Mouse (Mus musculus): ENCODE data around the gene Aup1. TPM values are rescaled to one million over a fixed set of nuclear protein-coding genes. Genes with fewer than 3 reads are reported as not detected.
A peak's percentile ranks its signal among the peaks of the same experiment; 100 is the strongest.

Aup1 gene
- polyA plus RNA-seq, 1 experiment from 2014 or later = 194 TPM

GRCm38 (mm10) chr6:83019044-83019443 lies 35.3 kb upstream of the Aup1 start:
- H3K9ac ChIP-seq (ENCODE audit: low read depth, low read length) = no peak overlapping the region
- no peak overlapping the region for H3K4me3 ChIP-seq (replicated peaks; ENCODE audit: low read depth, low read length)
- H3K27me3 ChIP-seq (ENCODE audit: insufficient read depth, low read length) = no peaks in the 10 kb centered on the region
- no peak overlapping the region for H3K27ac ChIP-seq
- no peak overlapping the region for H3K4me2 ChIP-seq (ENCODE audit: low read length)
- ATAC-seq (replicated peaks; ENCODE audit: low FRiP score, low read depth) (no peak), DNase-seq (ENCODE audit: low spot score) (no peak)
- WGBS = 70% methylated on average over 3 of the region's 3 CpGs
- H3K4me1 ChIP-seq (replicated peaks; ENCODE audit: insufficient read depth, low read length) = no peaks in the 10 kb centered on the region
- no peaks in the 10 kb centered on the region for H3K36me3 ChIP-seq (ENCODE audit: insufficient read depth, low read length)
- TF ChIP-seq CTCF (IDR thresholded peaks at IDR 0.05; ENCODE audit: low read depth) = no peak
- H3K9me3 ChIP-seq (replicated peaks; ENCODE audit: low read length) = no peaks in the 10 kb centered on the region

- TF ChIP-seq CTCF (IDR thresholded peaks at IDR 0.05; ENCODE audit: low read depth) = no peak
- H3K4me2 ChIP-seq (ENCODE audit: low read length) = no peak overlapping the region
These were observed 34.2 kb upstream of the Aup1 start for GRCm38 (mm10) chr6:83020121-83020520.

DNA sequence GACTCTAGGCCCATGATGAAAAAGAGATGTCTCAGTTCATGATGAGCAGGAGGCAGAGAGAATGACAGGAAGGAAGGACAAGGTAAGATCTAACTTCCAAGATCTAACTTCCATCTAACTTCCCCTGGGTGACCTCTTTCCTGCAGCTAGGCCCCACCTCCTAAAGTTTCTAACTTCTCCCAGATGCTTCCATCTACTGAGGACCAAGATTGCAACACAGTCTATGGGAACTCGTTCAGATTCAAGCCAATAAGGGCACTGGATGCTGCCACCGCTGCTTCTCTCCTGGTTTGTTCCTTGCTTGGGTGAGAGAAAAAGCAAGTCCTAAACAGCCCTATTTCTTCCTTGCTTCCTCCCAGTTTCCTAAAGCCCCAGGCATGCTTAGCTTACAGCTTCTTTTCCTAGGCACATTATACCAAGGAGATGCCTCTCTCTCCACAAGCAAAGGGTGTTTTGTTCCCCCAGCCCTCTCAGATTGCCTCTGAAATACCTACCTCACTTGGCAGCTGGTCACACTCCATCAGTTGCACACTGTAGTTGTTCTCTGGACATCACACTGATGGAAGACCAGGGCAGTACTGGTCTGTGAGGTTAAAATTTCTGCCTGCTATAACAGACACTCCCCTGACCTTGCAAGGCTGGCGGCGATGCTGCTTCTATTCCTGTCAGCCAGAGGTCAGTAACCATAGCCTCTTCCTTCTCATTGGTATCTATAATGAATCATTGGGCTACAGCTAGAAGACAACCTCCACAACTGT lies 33.3 kb upstream of the Aup1 start:
- no peaks in the 10 kb centered on the region for H3K27me3 ChIP-seq (ENCODE audit: insufficient read depth, low read length)
- ATAC-seq (replicated peaks; ENCODE audit: low FRiP score, low read depth) = peak; percentile 43; the same call in 1 of the 2 replicates
- WGBS = 43% methylated on average over 4 of the region's 4 CpGs
- no peak overlapping the region for H3K4me3 ChIP-seq (replicated peaks; ENCODE audit: low read depth, low read length)
- H3K9me3 ChIP-seq (replicated peaks; ENCODE audit: low read length) = no peaks in the 10 kb centered on the region
- H3K4me1 ChIP-seq (replicated peaks; ENCODE audit: insufficient read depth, low read length) = no peaks in the 10 kb centered on the region
- no peak overlapping the region for H3K27ac ChIP-seq
- no peaks in the 10 kb centered on the region for H3K36me3 ChIP-seq (ENCODE audit: insufficient read depth, low read length)
- no peak for DNase-seq (ENCODE audit: low spot score)
- H3K4me2 ChIP-seq (ENCODE audit: low read length) = no peak overlapping the region
- no peak overlapping the region for H3K9ac ChIP-seq (ENCODE audit: low read depth, low read length)
- no peak for TF ChIP-seq CTCF (IDR thresholded peaks at IDR 0.05; ENCODE audit: low read depth)

More at GRCm38 (mm10) chr6:83020121-83020520, 34.2 kb upstream of the Aup1 start:
- H3K4me1 ChIP-seq (replicated peaks; ENCODE audit: insufficient read depth, low read length) = no peaks in the 10 kb centered on the region
- no peaks in the 10 kb centered on the region for H3K36me3 ChIP-seq (ENCODE audit: insufficient read depth, low read length)
- DNase-seq (ENCODE audit: low spot score) (no peak), ATAC-seq (replicated peaks; ENCODE audit: low FRiP score, low read depth) (no peak)
- 86% methylated on average over 6 of the region's 6 CpGs for WGBS
- no peak overlapping the region for H3K9ac ChIP-seq (ENCODE audit: low read depth, low read length)
- H3K9me3 ChIP-seq (replicated peaks; ENCODE audit: low read length) = no peaks in the 10 kb centered on the region
- no peak overlapping the region for H3K27ac ChIP-seq
- no peak overlapping the region for H3K4me3 ChIP-seq (replicated peaks; ENCODE audit: low read depth, low read length)
- H3K27me3 ChIP-seq (ENCODE audit: insufficient read depth, low read length) = no peaks in the 10 kb centered on the region

GRCm38 (mm10) chr6:83023008-83023407 lies 31.3 kb upstream of the Aup1 start:
- H3K4me3 ChIP-seq (replicated peaks; ENCODE audit: low read depth, low read length) = no peak overlapping the region
- no peak overlapping the region for H3K27ac ChIP-seq
- no peaks in the 10 kb centered on the region for H3K36me3 ChIP-seq (ENCODE audit: insufficient read depth, low read length)
- ATAC-seq (replicated peaks; ENCODE audit: low FRiP score, low read depth) (no peak), DNase-seq (ENCODE audit: low spot score) (no peak)
- H3K9me3 ChIP-seq (replicated peaks; ENCODE audit: low read length) = no peaks in the 10 kb centered on the region
- no peak overlapping the region for H3K4me2 ChIP-seq (ENCODE audit: low read length)
- H3K9ac ChIP-seq (ENCODE audit: low read depth, low read length) = no peak overlapping the region
- H3K4me1 ChIP-seq (replicated peaks; ENCODE audit: insufficient read depth, low read length) = no peaks in the 10 kb centered on the region
- WGBS = 86% methylated on average over 9 of the region's 9 CpGs
- TF ChIP-seq CTCF (IDR thresholded peaks at IDR 0.05; ENCODE audit: low read depth) = no peak
- no peaks in the 10 kb centered on the region for H3K27me3 ChIP-seq (ENCODE audit: insufficient read depth, low read length)

GRCm38 (mm10) chr6:83023786-83024185 lies 30.5 kb upstream of the Aup1 start:
- WGBS = 94% methylated on average over 2 of the region's 2 CpGs
- DNase-seq (ENCODE audit: low spot score) = no peak
- Histone ChIP-seq H3K4me2 (ENCODE audit: low read length) (no peak overlapping the region), H3K4me3 (replicated peaks; ENCODE audit: low read depth, low read length) (no peak overlapping the region), H3K9me3 (replicated peaks; ENCODE audit: low read length) (no peaks in the 10 kb centered on the region), H3K36me3 (ENCODE audit: insufficient read depth, low read length) (no peaks in the 10 kb centered on the region), H3K4me1 (replicated peaks; ENCODE audit: insufficient read depth, low read length) (no peaks in the 10 kb centered on the region), H3K9ac (ENCODE audit: low read depth, low read length) (no peak overlapping the region), H3K27me3 (ENCODE audit: insufficient read depth, low read length) (no peaks in the 10 kb centered on the region), H3K27ac (peak overlapping the region; percentile 36; the same call in 1 of the 2 replicates)
- TF ChIP-seq CTCF (IDR thresholded peaks at IDR 0.05; ENCODE audit: low read depth) = no peak
- no peak for ATAC-seq (replicated peaks; ENCODE audit: low FRiP score, low read depth)

- WGBS = 52% methylated on average over 4 of the region's 4 CpGs
- Histone ChIP-seq H3K4me2 (ENCODE audit: low read length) (no peak overlapping the region), H3K9ac (ENCODE audit: low read depth, low read length) (no peak overlapping the region), H3K27me3 (ENCODE audit: insufficient read depth, low read length) (no peaks in the 10 kb centered on the region), H3K27ac (0 out of 2 replicates have a peak overlapping the region, but pooled peaks have one; percentile 36), H3K36me3 (ENCODE audit: insufficient read depth, low read length) (no peaks in the 10 kb centered on the region), H3K4me1 (replicated peaks; ENCODE audit: insufficient read depth, low read length) (no peaks in the 10 kb centered on the region), H3K4me3 (replicated peaks; ENCODE audit: low read depth, low read length) (no peak overlapping the region), H3K9me3 (replicated peaks; ENCODE audit: low read length) (no peaks in the 10 kb centered on the region)
- DNase-seq (ENCODE audit: low spot score) (peak; percentile 57), ATAC-seq (replicated peaks; ENCODE audit: low FRiP score, low read depth) (0 out of 2 replicates have a peak, but pooled peaks have one; percentile 29)
- TF ChIP-seq CTCF (IDR thresholded peaks at IDR 0.05; ENCODE audit: low read depth) = no peak
These were observed 29.9 kb upstream of the Aup1 start for GRCm38 (mm10) chr6:83024421-83024820.
